Mouse (Mus musculus): ENCODE measurements around the gene Ttll9.

DNA sequence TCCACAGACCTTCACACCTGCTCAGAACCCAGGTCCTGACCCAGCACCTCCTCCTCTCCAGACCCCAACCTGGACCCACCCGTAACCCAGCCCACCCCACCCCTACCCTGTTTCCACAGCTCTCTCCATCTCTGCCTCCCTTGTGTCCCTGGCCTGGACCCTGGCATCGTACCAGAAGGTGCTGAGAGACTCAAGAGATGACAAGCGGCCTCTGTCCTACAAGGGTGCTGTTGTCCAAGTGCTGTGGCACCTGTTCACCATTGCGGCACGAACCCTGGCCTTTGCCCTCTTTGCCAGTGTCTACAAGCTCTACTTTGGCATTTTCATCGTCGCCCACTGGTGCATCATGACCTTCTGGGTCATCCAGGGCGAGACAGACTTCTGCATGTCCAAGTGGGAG lies 91.6 kb downstream of the Ttll9 start:
- no peak for TF ChIP-seq CTCF (IDR thresholded peaks at IDR 0.05; ENCODE audit: insufficient read depth, low read length)
- no peak for TF ChIP-seq POLR2A (IDR thresholded peaks at IDR 0.05; ENCODE audit: borderline replicate concordance, extremely low read depth, low read depth, low read length)
